Mouse (Mus musculus): ENCODE results near the gene Coro6.

DNA sequence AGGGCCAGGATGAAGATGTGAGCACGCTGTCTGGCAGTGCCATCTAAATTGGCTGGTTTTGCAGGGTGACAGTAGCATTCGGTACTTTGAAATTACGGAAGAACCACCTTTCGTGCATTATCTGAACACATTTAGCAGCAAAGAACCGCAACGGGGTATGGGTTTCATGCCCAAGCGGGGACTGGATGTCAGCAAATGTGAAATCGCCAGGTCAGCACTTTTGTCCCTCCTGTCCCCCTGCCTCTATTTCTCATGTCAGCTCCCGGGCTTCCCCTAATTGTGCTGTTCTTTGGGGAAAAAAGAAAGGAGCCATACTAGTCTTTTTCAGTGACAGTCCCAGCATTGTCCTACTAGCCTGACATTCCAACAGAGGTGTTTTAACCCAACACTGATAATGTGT lies 6.2 kb downstream of the Coro6 start:
- TF ChIP-seq POLR2A (IDR thresholded peaks at IDR 0.05; ENCODE audit: low read depth, low read length) (no peak), CTCF (conservative IDR thresholded peaks at IDR 0.05; ENCODE audit: insufficient read depth, insufficient read length, low read depth, low read length) (no peak)

All from kidney, adult 2 months (tissue).